Mouse (Mus musculus): ENCODE results near the gene Exoc4. TPM values are rescaled to one million over a fixed set of nuclear protein-coding genes. Genes with fewer than 3 reads are reported as not detected.

The Exoc4 gene
- polyA plus RNA-seq, 1 experiment from 2014 or later, result 8.8 TPM

- TF ChIP-seq CTCF (IDR thresholded peaks at IDR 0.05; ENCODE audit: low read depth), result no peak
- H3K9me3 ChIP-seq (ENCODE audit: control insufficient read depth), result no peaks in the 10 kb centered on the region
- H3K4me1 ChIP-seq (replicated peaks; ENCODE audit: control insufficient read depth, insufficient read depth, low read length), result no peaks in the 10 kb centered on the region
- no peak overlapping the region for H3K4me2 ChIP-seq (replicated peaks; ENCODE audit: low read depth)
- no peaks in the 10 kb centered on the region for H3K27me3 ChIP-seq (replicated peaks; ENCODE audit: control insufficient read depth, insufficient read depth, low read length)
- H3K27ac ChIP-seq (ENCODE audit: low read depth, low read length), result no peak overlapping the region
- no peak for ATAC-seq
- H3K9ac ChIP-seq (ENCODE audit: low read depth, low read length), result no peak overlapping the region
- H3K36me3 ChIP-seq (ENCODE audit: control insufficient read depth, insufficient read depth), result no peaks in the 10 kb centered on the region
- no peak overlapping the region for H3K4me3 ChIP-seq (ENCODE audit: low read depth, low read length)
Measured at GRCm38 (mm10) chr6:33497348-33497747, 248.5 kb downstream of the Exoc4 start.

- Histone ChIP-seq H3K4me3 (ENCODE audit: low read depth, low read length) (no peak overlapping the region), H3K27me3 (replicated peaks; ENCODE audit: control insufficient read depth, insufficient read depth, low read length) (no peaks in the 10 kb centered on the region), H3K4me1 (replicated peaks; ENCODE audit: control insufficient read depth, insufficient read depth, low read length) (no peaks in the 10 kb centered on the region), H3K4me2 (replicated peaks; ENCODE audit: low read depth) (no peak overlapping the region), H3K9me3 (ENCODE audit: control insufficient read depth) (no peaks in the 10 kb centered on the region), H3K9ac (ENCODE audit: low read depth, low read length) (no peak overlapping the region), H3K36me3 (ENCODE audit: control insufficient read depth, insufficient read depth) (no peaks in the 10 kb centered on the region), H3K27ac (ENCODE audit: low read depth, low read length) (no peak overlapping the region)
- ATAC-seq, result no peak
- no peak for TF ChIP-seq CTCF (IDR thresholded peaks at IDR 0.05; ENCODE audit: low read depth)
- WGBS, result 98% methylated on average over 4 of the region's 4 CpGs
Measured at GRCm38 (mm10) chr6:33502388-33502787, 253.5 kb downstream of the Exoc4 start.

- WGBS, result 59% methylated on average over 3 of the region's 3 CpGs
- no peak for ATAC-seq
- Histone ChIP-seq H3K9ac (ENCODE audit: low read depth, low read length) (no peak overlapping the region), H3K36me3 (ENCODE audit: control insufficient read depth, insufficient read depth) (no peaks in the 10 kb centered on the region), H3K27me3 (replicated peaks; ENCODE audit: control insufficient read depth, insufficient read depth, low read length) (no peaks in the 10 kb centered on the region), H3K9me3 (ENCODE audit: control insufficient read depth) (no peaks in the 10 kb centered on the region), H3K4me1 (replicated peaks; ENCODE audit: control insufficient read depth, insufficient read depth, low read length) (no peaks in the 10 kb centered on the region), H3K4me2 (replicated peaks; ENCODE audit: low read depth) (no peak overlapping the region), H3K27ac (ENCODE audit: low read depth, low read length) (no peak overlapping the region), H3K4me3 (ENCODE audit: low read depth, low read length) (no peak overlapping the region)
- TF ChIP-seq CTCF (IDR thresholded peaks at IDR 0.05; ENCODE audit: low read depth), result no peak
Measured at GRCm38 (mm10) chr6:33503381-33503780, 254.5 kb downstream of the Exoc4 start.

DNA sequence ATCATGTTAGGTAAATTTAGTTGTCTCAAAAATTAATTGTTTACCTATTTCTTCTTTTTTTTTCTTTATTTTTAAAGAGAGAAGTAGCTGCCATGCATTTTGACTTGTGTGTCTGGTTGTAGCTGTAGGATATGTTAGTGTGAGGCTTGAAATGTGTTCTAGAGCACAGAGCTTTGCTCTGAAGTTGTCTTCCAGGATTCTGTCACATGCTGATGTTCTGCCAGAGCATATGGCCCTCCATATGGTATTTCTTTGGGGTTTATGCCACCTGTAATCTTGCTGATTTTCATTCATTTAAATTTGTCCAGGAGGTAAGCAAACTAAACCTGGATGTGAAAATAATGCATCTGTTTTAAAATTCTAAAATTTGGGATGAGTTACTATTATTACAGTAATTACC is 258.2 kb downstream of the Exoc4 start:
- Histone ChIP-seq H3K27me3 (replicated peaks; ENCODE audit: control insufficient read depth, insufficient read depth, low read length) (no peaks in the 10 kb centered on the region), H3K4me2 (replicated peaks; ENCODE audit: low read depth) (no peak overlapping the region), H3K9me3 (ENCODE audit: control insufficient read depth) (no peaks in the 10 kb centered on the region), H3K36me3 (ENCODE audit: control insufficient read depth, insufficient read depth) (no peaks in the 10 kb centered on the region), H3K4me3 (ENCODE audit: low read depth, low read length) (no peak overlapping the region), H3K4me1 (replicated peaks; ENCODE audit: control insufficient read depth, insufficient read depth, low read length) (no peaks in the 10 kb centered on the region), H3K9ac (ENCODE audit: low read depth, low read length) (no peak overlapping the region), H3K27ac (ENCODE audit: low read depth, low read length) (no peak overlapping the region)
- no peak for ATAC-seq
- no peak for TF ChIP-seq CTCF (IDR thresholded peaks at IDR 0.05; ENCODE audit: low read depth)

- H3K4me1 ChIP-seq (replicated peaks; ENCODE audit: control insufficient read depth, insufficient read depth, low read length), result 0 out of 2 replicates have a peak, but pooled peaks cover 2% of the 10 kb centered on the region
- WGBS, result 44% methylated on average over 4 of the region's 4 CpGs
- no peaks in the 10 kb centered on the region for H3K36me3 ChIP-seq (ENCODE audit: control insufficient read depth, insufficient read depth)
- no peak overlapping the region for H3K4me2 ChIP-seq (replicated peaks; ENCODE audit: low read depth)
- no peak overlapping the region for H3K9ac ChIP-seq (ENCODE audit: low read depth, low read length)
- TF ChIP-seq CTCF (IDR thresholded peaks at IDR 0.05; ENCODE audit: low read depth), result no peak
- H3K9me3 ChIP-seq (ENCODE audit: control insufficient read depth), result no peaks in the 10 kb centered on the region
- no peaks in the 10 kb centered on the region for H3K27me3 ChIP-seq (replicated peaks; ENCODE audit: control insufficient read depth, insufficient read depth, low read length)
- no peak for ATAC-seq
- no peak overlapping the region for H3K4me3 ChIP-seq (ENCODE audit: low read depth, low read length)
- H3K27ac ChIP-seq (ENCODE audit: low read depth, low read length), result no peak overlapping the region
Measured at GRCm38 (mm10) chr6:33515391-33515790, 266.5 kb downstream of the Exoc4 start.

- Histone ChIP-seq H3K4me2 (replicated peaks; ENCODE audit: low read depth) (no peak overlapping the region), H3K27me3 (replicated peaks; ENCODE audit: control insufficient read depth, insufficient read depth, low read length) (no peaks in the 10 kb centered on the region), H3K36me3 (ENCODE audit: control insufficient read depth, insufficient read depth) (no peaks in the 10 kb centered on the region), H3K9me3 (ENCODE audit: control insufficient read depth) (no peaks in the 10 kb centered on the region), H3K27ac (ENCODE audit: low read depth, low read length) (no peak overlapping the region), H3K9ac (ENCODE audit: low read depth, low read length) (no peak overlapping the region), H3K4me1 (replicated peaks; ENCODE audit: control insufficient read depth, insufficient read depth, low read length) (0 out of 2 replicates have a peak, but pooled peaks cover 2% of the 10 kb centered on the region), H3K4me3 (ENCODE audit: low read depth, low read length) (no peak overlapping the region)
- TF ChIP-seq CTCF (IDR thresholded peaks at IDR 0.05; ENCODE audit: low read depth), result no peak
- 91% methylated on average over 6 of the region's 6 CpGs for WGBS
- ATAC-seq, result no peak
Measured at GRCm38 (mm10) chr6:33516798-33517197, 267.9 kb downstream of the Exoc4 start.

DNA sequence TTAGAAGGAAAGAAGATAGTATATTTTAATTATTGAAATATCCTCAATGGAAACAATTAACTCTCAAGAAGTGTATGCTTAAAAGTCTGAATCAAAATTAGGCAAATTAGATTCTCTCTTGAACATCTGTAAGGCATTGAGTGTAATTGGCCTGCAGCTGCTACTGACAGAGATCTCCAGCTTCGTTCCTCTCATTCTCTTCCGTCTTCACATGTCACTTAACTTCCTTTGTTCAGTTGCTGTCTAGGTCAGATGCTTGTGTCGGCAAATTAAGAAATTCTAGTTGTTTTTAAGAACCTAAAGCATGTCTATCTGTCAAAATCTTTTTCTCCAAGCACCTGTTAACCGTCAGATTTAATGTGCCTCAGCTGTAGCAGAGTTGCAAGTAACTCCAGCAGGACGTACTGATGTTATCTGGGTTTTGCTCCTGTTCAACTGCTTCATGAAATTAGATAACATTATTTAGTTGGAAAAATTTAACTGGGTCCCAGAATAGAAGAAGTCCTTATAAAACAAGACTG is 269.1 kb downstream of the Exoc4 start:
- H3K9ac ChIP-seq (ENCODE audit: low read depth, low read length), result no peak overlapping the region

More for the DNA sequence above, 269.1 kb downstream of the Exoc4 start:
- Histone ChIP-seq H3K4me1 (replicated peaks; ENCODE audit: control insufficient read depth, insufficient read depth, low read length) (0 out of 2 replicates have a peak, but pooled peaks cover 2% of the 10 kb centered on the region), H3K4me3 (ENCODE audit: low read depth, low read length) (no peak overlapping the region), H3K27me3 (replicated peaks; ENCODE audit: control insufficient read depth, insufficient read depth, low read length) (no peaks in the 10 kb centered on the region), H3K36me3 (ENCODE audit: control insufficient read depth, insufficient read depth) (no peaks in the 10 kb centered on the region), H3K4me2 (replicated peaks; ENCODE audit: low read depth) (no peak overlapping the region), H3K27ac (ENCODE audit: low read depth, low read length) (no peak overlapping the region), H3K9me3 (ENCODE audit: control insufficient read depth) (no peaks in the 10 kb centered on the region)
- no peak for ATAC-seq
- TF ChIP-seq CTCF (IDR thresholded peaks at IDR 0.05; ENCODE audit: low read depth), result no peak
- 58% methylated on average over 5 of the region's 5 CpGs for WGBS
